Mouse (Mus musculus) embryonic facial prominence, embryonic 10.5 days (tissue): Measurements from ENCODE around the gene Fam186b. TPM values are rescaled to one million over a fixed set of nuclear protein-coding genes. Genes with fewer than 3 reads are reported as not detected.

Experiments used
- polyA plus RNA-seq: library from polyadenylated mRNA; unstranded; fragments of >200 nt; fragmentation: Nextera tagmentation; extraction: Ambion mirVana; gene quantifications from 2 replicates; pipeline ENCODE4 v1.2.1, GENCODE M21; 2016

Fam186b gene
- polyA plus RNA-seq, 1 experiment from 2014 or later, result 0.30 TPM

Other genes with a start within 250 kb of the Fam186b start
- gene Prph, start 240.7 kb downstream of the Fam186b start, polyA plus RNA-seq, result 3.7 and 6.3 TPM in 2 replicates
- 49.8 and 53.1 TPM in 2 replicates for gene Troap, start 221.3 kb downstream of the Fam186b start, polyA plus RNA-seq
- 0.36 and 0.52 TPM in 2 replicates for gene C1ql4, start 208.1 kb downstream of the Fam186b start, polyA plus RNA-seq
- 1.1 and 1.6 TPM in 2 replicates for gene Dnajc22, start 202.7 kb downstream of the Fam186b start, polyA plus RNA-seq
- 60.1 and 62.1 TPM in 2 replicates for gene Spats2, start 170.0 kb downstream of the Fam186b start, polyA plus RNA-seq
- gene Kcnh3, start 71.0 kb downstream of the Fam186b start, polyA plus RNA-seq, result 0.25 TPM in 2 replicates
- 185 and 189 TPM in 2 replicates for gene Mcrs1, start 43.9 kb downstream of the Fam186b start, polyA plus RNA-seq
- gene Prpf40b, start 801 bp downstream of the Fam186b start, polyA plus RNA-seq, result 72.3 and 76.1 TPM in 2 replicates
- gene Fmnl3, start 74.6 kb upstream of the Fam186b start, polyA plus RNA-seq, result 24.4 and 25.6 TPM in 2 replicates
- gene Tmbim6, start 97.0 kb upstream of the Fam186b start, polyA plus RNA-seq, result 262 and 273 TPM in 2 replicates
- 14.1 and 15.1 TPM in 2 replicates for gene Nckap5l, start 161.9 kb upstream of the Fam186b start, polyA plus RNA-seq
- gene Bcdin3d, start 178.8 kb upstream of the Fam186b start, polyA plus RNA-seq, result 16.0 and 16.7 TPM in 2 replicates
- 0.45 and 0.74 TPM in 2 replicates for gene Faim2, start 232.3 kb upstream of the Fam186b start, polyA plus RNA-seq